Mouse (Mus musculus) kidney, embryonic 14.5 days (tissue): Measurements from ENCODE around the gene Hist2h2ab. TPM values are rescaled to one million over a fixed set of nuclear protein-coding genes. Genes with fewer than 3 reads are reported as not detected.

ENCODE experiments used
- ATAC-seq: fragments of 200-750 bp; cut with Nextera tagmentation; 2 replicates; pipeline ENCODE4 v1.8.0; 2017; ENCODE audit warnings: moderate number of reproducible peaks, mild to moderate bottlenecking, moderate TSS enrichment, moderate library complexity; ENCODE audit not compliant: low FRiP score, low TSS enrichment
- H3K27ac ChIP-seq: fragments of 300-500 bp; sonication (generic); 2 replicates; pipeline ENCODE4 v1.5.1; 2014; ENCODE audit warnings: low read depth, mild to moderate bottlenecking, low read length, moderate library complexity, mixed read lengths
- H3K27me3 ChIP-seq: fragments of 300-500 bp; sonication (generic); 2 replicates; pipeline ENCODE4 v1.6.1; 2014; ENCODE audit warnings: mild to moderate bottlenecking, low read length; ENCODE audit not compliant: control insufficient read depth, insufficient read depth
- H3K36me3 ChIP-seq: fragments of 300-500 bp; sonication (generic); 2 replicates; pipeline ENCODE4 v1.6.1; 2014; ENCODE audit warnings: low read length, mixed read lengths; ENCODE audit not compliant: control insufficient read depth, insufficient read depth
- H3K4me1 ChIP-seq: fragments of 300-500 bp; sonication (generic); 2 replicates; pipeline ENCODE4 v1.6.1; 2014; ENCODE audit warnings: low read length, mixed read lengths; ENCODE audit not compliant: control insufficient read depth, insufficient read depth
- H3K4me2 ChIP-seq: fragments of 300-500 bp; sonication (generic); replicated peaks from 2 replicates; pipeline ENCODE4 v1.6.1; 2014; ENCODE audit warnings: low read depth, mild to moderate bottlenecking, low read length
- H3K4me3 ChIP-seq: fragments of 300-500 bp; sonication (generic); 2 replicates; pipeline ENCODE4 v1.5.1; 2014; ENCODE audit warnings: mild to moderate bottlenecking, low read length
- H3K9ac ChIP-seq: fragments of 300-500 bp; sonication (generic); 2 replicates; pipeline ENCODE4 v1.6.1; 2014; ENCODE audit warnings: low read depth, mild to moderate bottlenecking, low read length, moderate library complexity
- H3K9me3 ChIP-seq: fragments of 300-500 bp; sonication (generic); 2 replicates; pipeline ENCODE4 v1.6.1; 2016; ENCODE audit warnings: low read length; ENCODE audit not compliant: control insufficient read depth
- WGBS: fragments of 180-500 bp; shearing (Covaris S2); extraction: QIAGEN DNeasy Blood & Tissue Kit; methylation state at CpG from one replicate; pipeline ENCODE4 v1.1.7; 2014; 5-methylcytosine and 5-hydroxymethylcytosine counted together
- polyA plus RNA-seq: library from polyadenylated mRNA; unstranded; fragments of >200 nt; fragmentation: Nextera tagmentation; extraction: Ambion mirVana; gene quantifications from 2 replicates; pipeline ENCODE4 v1.2.1, GENCODE M21; 2014

Hist2h2ab gene
- polyA plus RNA-seq, 1 experiment from 2014 or later = 2.2 TPM

- no peak overlapping the region for H3K27ac ChIP-seq
- H3K27me3 ChIP-seq = no peaks in the 10 kb centered on the region
- no peak overlapping the region for H3K9ac ChIP-seq
- H3K36me3 ChIP-seq = peaks cover 49% of the 10 kb centered on the region
- H3K9me3 ChIP-seq = no peaks in the 10 kb centered on the region
- no peak for ATAC-seq
- peaks cover 19% of the 10 kb centered on the region for H3K4me1 ChIP-seq
- H3K4me3 ChIP-seq = no peak overlapping the region
- H3K4me2 ChIP-seq = no peak overlapping the region
- 92% methylated on average over 4 of the region's 4 CpGs for WGBS
These were observed 41.2 kb upstream of the Hist2h2ab start for GRCm38 (mm10) chr3:96178427-96178826.

- no peaks in the 10 kb centered on the region for H3K9me3 ChIP-seq
- H3K4me1 ChIP-seq = peaks cover 18% of the 10 kb centered on the region
- H3K27ac ChIP-seq = no peak overlapping the region
- no peaks in the 10 kb centered on the region for H3K27me3 ChIP-seq
- peaks cover 47% of the 10 kb centered on the region for H3K36me3 ChIP-seq
- H3K9ac ChIP-seq = no peak overlapping the region
- 91% methylated on average over 2 of the region's 2 CpGs for WGBS
- no peak for ATAC-seq
- no peak overlapping the region for H3K4me3 ChIP-seq
- H3K4me2 ChIP-seq = no peak overlapping the region
These were observed 40.8 kb upstream of the Hist2h2ab start for GRCm38 (mm10) chr3:96178902-96179301.

- H3K4me2 ChIP-seq = no peak overlapping the region
- no peak for ATAC-seq
- WGBS = 78% methylated on average over 4 of the region's 4 CpGs
- peaks cover 16% of the 10 kb centered on the region for H3K4me1 ChIP-seq
- H3K9ac ChIP-seq = no peak overlapping the region
- no peaks in the 10 kb centered on the region for H3K9me3 ChIP-seq
- no peaks in the 10 kb centered on the region for H3K27me3 ChIP-seq
- H3K36me3 ChIP-seq = peaks cover 41% of the 10 kb centered on the region
- no peak overlapping the region for H3K27ac ChIP-seq
- no peak overlapping the region for H3K4me3 ChIP-seq
These were observed 40.1 kb upstream of the Hist2h2ab start for GRCm38 (mm10) chr3:96179531-96179930.

DNA sequence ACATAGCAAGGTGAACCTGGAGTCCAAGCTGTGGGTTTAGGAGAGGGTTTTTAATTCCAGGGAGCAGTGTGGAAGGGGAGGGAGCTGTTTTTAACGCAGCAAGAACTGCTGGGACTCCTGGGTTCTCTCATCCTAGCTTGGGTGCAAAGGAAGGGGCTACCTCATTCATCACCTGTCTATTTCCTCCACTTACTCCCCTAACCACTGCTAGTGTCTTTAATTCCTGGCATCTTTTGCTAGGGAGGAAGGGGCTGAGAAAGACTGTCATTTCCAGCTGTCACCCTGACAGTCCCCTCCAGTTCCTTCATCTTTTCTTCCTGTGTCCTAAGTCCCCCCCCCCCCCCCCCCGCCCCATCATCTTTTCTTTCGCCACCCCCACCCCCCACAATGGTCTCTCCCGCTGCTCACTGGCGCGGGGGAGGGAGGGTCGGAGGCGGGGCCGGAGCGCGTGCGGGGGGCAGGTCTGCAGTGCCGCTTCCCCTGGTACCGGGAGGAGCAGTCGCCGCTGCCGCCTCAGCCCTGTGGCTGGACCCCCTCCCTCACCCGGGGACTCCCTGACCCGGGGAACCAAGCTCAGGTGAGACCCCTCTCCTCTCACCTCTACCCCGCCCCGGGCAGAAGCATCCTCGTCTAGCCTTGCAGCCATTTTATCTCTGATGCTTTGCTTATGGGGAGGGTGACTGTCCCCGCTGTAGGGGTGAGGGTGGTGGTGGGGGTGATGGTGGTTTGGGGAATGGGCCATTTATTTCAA lies 38.8 kb upstream of the Hist2h2ab start, which contains the start of gene Sv2a:
Gene Sv2a, plus strand, starts transcription at position 425 of the 751 bp plus-strand sequence.
- Histone ChIP-seq H3K4me1 (peaks cover 16% of the 10 kb centered on the region), H3K9ac (peak within 1 kb of the TSS; percentile 58), H3K4me3 (peak within 1 kb of the TSS; percentile 48), H3K27me3 (no peaks in the 10 kb centered on the region), H3K4me2 (peak within 1 kb of the TSS; percentile 63), H3K36me3 (peaks cover 28% of the 10 kb centered on the region), H3K27ac (no peak within 1 kb of the TSS), H3K9me3 (no peaks in the 10 kb centered on the region)
- WGBS = 5% methylated on average over 12 of the region's 23 CpGs
- peak; percentile 60 for ATAC-seq

DNA sequence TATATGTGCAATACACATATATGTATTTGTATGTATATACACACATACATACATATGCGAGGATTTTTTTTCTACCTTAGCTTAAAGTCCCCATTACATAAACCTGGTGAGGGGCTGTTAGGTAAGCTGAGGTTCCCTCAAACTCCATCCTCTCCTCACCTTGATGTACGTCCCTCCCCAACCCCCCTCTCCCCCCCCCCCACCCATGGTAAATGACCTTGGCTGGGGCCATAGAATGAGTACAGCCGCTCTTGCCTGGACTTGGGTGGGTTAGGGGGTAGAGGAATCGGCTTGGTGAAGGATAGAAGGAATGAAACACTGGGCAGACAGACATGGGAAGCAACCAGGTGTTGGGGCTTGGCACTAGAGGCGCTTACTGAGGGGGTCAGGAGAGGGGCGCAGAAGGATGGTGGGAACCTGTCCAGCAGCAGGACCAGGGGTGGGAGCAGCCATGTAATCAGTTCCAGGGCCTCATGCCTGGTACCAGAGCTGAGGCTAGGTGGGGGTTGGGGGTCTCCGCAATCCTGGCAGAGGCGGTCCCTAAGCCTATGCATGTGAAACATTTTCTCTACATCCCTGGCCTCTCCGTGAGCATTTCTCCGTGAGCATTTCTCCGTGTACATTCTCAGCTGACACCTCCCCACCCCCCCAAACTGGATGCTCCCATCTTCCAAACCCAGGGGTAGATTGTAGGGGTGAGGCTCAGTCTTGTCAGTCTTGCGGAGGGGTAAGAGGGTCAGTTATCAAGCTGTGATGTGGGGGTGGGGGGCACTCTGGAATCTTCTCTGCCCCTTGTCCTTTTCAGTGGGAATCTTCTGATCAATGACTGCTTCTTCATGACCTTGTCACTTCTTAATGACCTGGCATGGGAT lies 37.9 kb upstream of the Hist2h2ab start:
- Histone ChIP-seq H3K4me1 (peaks cover 16% of the 10 kb centered on the region), H3K36me3 (peaks cover 20% of the 10 kb centered on the region), H3K27ac (no peak overlapping the region), H3K9ac (no peak overlapping the region), H3K4me2 (peak overlapping the region; percentile 63), H3K27me3 (no peaks in the 10 kb centered on the region), H3K9me3 (no peaks in the 10 kb centered on the region), H3K4me3 (peak overlapping the region; percentile 48)
- no peak for ATAC-seq
- WGBS = 44% methylated on average over 12 of the region's 12 CpGs

- 19% methylated on average over 4 of the region's 4 CpGs for WGBS
- Histone ChIP-seq H3K9me3 (no peaks in the 10 kb centered on the region), H3K4me3 (peak overlapping the region; percentile 48; the same call in 1 of the 2 replicates), H3K4me2 (peak overlapping the region; percentile 63; the same call in 1 of the 2 replicates), H3K27ac (0 out of 2 replicates have a peak overlapping the region, but pooled peaks have one; percentile 24), H3K9ac (no peak overlapping the region), H3K27me3 (no peaks in the 10 kb centered on the region), H3K36me3 (peaks cover 17% of the 10 kb centered on the region), H3K4me1 (peaks cover 16% of the 10 kb centered on the region)
- no peak for ATAC-seq
These were observed 37.3 kb upstream of the Hist2h2ab start for GRCm38 (mm10) chr3:96182382-96182776.

DNA sequence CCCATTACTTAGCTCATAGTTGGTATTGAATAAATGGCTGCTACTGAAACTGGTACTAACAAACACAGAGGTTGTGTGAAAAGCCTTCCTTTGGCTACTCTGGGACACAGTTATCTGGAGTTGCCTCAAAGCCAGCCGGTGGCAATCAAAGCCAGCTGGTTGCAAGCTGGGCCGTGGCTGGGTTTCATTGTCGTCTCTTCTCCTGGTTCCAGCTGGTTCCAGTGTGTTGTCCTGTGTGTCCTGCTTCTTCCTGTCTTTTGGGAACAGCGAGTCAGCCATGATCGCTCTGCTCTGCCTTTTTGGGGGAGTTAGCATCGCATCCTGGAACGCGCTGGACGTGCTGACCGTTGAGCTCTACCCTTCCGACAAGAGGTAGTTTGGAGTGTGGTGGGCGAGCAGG lies 26.7 kb upstream of the Hist2h2ab start:
- Histone ChIP-seq H3K27ac (no peak overlapping the region), H3K4me3 (no peak overlapping the region), H3K27me3 (no peaks in the 10 kb centered on the region), H3K9me3 (no peaks in the 10 kb centered on the region), H3K4me1 (peaks cover 5% of the 10 kb centered on the region), H3K9ac (no peak overlapping the region), H3K4me2 (no peak overlapping the region), H3K36me3 (no peaks in the 10 kb centered on the region)
- WGBS = 55% methylated on average over 12 of the region's 12 CpGs
- no peak for ATAC-seq

GRCm38 (mm10) chr3:96194966-96195365 lies 24.7 kb upstream of the Hist2h2ab start:
- Histone ChIP-seq H3K4me2 (no peak overlapping the region), H3K4me1 (peaks cover 5% of the 10 kb centered on the region), H3K36me3 (no peaks in the 10 kb centered on the region), H3K27ac (no peak overlapping the region), H3K9ac (no peak overlapping the region), H3K9me3 (no peaks in the 10 kb centered on the region), H3K27me3 (no peaks in the 10 kb centered on the region), H3K4me3 (no peak overlapping the region)
- no peak for ATAC-seq
- WGBS = 91% methylated on average over 10 of the region's 10 CpGs
